Mouse (Mus musculus): Measurements from ENCODE around the gene Emilin1. TPM values are rescaled to one million over a fixed set of nuclear protein-coding genes. Genes with fewer than 3 reads are reported as not detected.
A peak's percentile ranks its signal among the peaks of the same experiment; 100 is the strongest.

Gene Emilin1
- polyA plus RNA-seq, 2 experiments = 18.4 to 21.3 TPM

DNA sequence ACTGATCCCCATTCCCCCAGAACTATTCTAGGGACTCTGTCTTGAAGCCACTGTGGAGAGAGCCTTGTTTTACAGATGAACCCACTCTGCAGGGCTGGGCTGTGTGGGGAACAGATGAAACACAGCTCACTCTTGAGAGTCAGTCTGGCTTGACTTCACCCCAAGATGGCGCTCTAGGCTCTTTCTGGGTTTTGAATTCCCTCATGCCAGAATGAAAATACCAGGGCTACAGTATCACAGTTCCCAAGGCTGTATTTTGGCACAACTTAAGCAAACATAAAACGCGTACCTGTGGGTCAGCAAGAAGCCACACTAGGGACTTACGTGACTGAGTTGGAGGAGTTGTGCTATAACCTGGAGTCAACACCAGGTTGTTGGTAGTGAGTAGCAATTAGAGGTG, 16.9 kb downstream of the Emilin1 start:
- H3K36me3 ChIP-seq (replicated peaks; ENCODE audit: control insufficient read depth, insufficient read depth, low read depth) = no peaks in the 10 kb centered on the region
- no peak overlapping the region for H3K4me3 ChIP-seq (ENCODE audit: insufficient read depth in 1 of 2, low read depth in 2 of 2, low read length in 2 of 2)
- no peak overlapping the region for H3K27ac ChIP-seq
- no peak overlapping the region for H3K9ac ChIP-seq (replicated peaks)
- DNase-seq (ENCODE audit: low read depth in 3 of 3, low spot score in 3 of 3) (no peak), ATAC-seq (ENCODE audit: insufficient read depth) (no peak)
- WGBS (ENCODE audit: insufficient replicate concordance) = 55% methylated on average over 4 of the region's 4 CpGs
- no peaks in the 10 kb centered on the region for H3K27me3 ChIP-seq (ENCODE audit: control insufficient read depth, insufficient read depth, low read length)
- H3K4me1 ChIP-seq (replicated peaks; ENCODE audit: control insufficient read depth in 2 of 2, insufficient read depth in 2 of 2, low read length in 1 of 2) = no peaks in the 10 kb centered on the region
- TF ChIP-seq CTCF (IDR thresholded peaks at IDR 0.05; ENCODE audit: low read depth) (peak; percentile 73), EP300 (IDR thresholded peaks at IDR 0.05; ENCODE audit: low read depth) (no peak)
- H3K4me2 ChIP-seq (ENCODE audit: low read depth) = no peak overlapping the region
- no peaks in the 10 kb centered on the region for H3K9me3 ChIP-seq (ENCODE audit: control insufficient read depth, low read length)

- no peaks in the 10 kb centered on the region for H3K36me3 ChIP-seq (replicated peaks; ENCODE audit: control insufficient read depth, insufficient read depth, low read depth)
- WGBS (ENCODE audit: insufficient replicate concordance) = 77% methylated on average over 6 of the region's 6 CpGs
- DNase-seq (ENCODE audit: low read depth in 3 of 3, low spot score in 3 of 3) = no peak
- no peak overlapping the region for H3K4me2 ChIP-seq (ENCODE audit: low read depth)
- no peaks in the 10 kb centered on the region for H3K4me1 ChIP-seq (replicated peaks; ENCODE audit: control insufficient read depth in 2 of 2, insufficient read depth in 2 of 2, low read length in 1 of 2)
- no peak overlapping the region for H3K27ac ChIP-seq
- no peak for ATAC-seq (ENCODE audit: insufficient read depth)
- TF ChIP-seq EP300 (IDR thresholded peaks at IDR 0.05; ENCODE audit: low read depth) (no peak), CTCF (IDR thresholded peaks at IDR 0.05; ENCODE audit: low read depth) (no peak)
- no peak overlapping the region for H3K9ac ChIP-seq (replicated peaks)
- H3K27me3 ChIP-seq (ENCODE audit: control insufficient read depth, insufficient read depth, low read length) = no peaks in the 10 kb centered on the region
- no peaks in the 10 kb centered on the region for H3K9me3 ChIP-seq (ENCODE audit: control insufficient read depth, low read length)
- H3K4me3 ChIP-seq (ENCODE audit: insufficient read depth in 1 of 2, low read depth in 2 of 2, low read length in 2 of 2) = no peak overlapping the region
These were observed 17.6 kb downstream of the Emilin1 start for GRCm38 (mm10) chr5:30930846-30931245.

- no peak overlapping the region for H3K4me2 ChIP-seq (ENCODE audit: low read depth)
- H3K27ac ChIP-seq = no peak overlapping the region
- no peak for TF ChIP-seq CTCF (IDR thresholded peaks at IDR 0.05; ENCODE audit: low read depth)
- no peak for TF ChIP-seq EP300 (IDR thresholded peaks at IDR 0.05; ENCODE audit: low read depth)
- 70% methylated on average over 4 of the region's 4 CpGs for WGBS (ENCODE audit: insufficient replicate concordance)
- ATAC-seq (ENCODE audit: insufficient read depth) = no peak
- H3K4me3 ChIP-seq (ENCODE audit: insufficient read depth in 1 of 2, low read depth in 2 of 2, low read length in 2 of 2) = no peak overlapping the region
- H3K4me1 ChIP-seq (replicated peaks; ENCODE audit: control insufficient read depth in 2 of 2, insufficient read depth in 2 of 2, low read length in 1 of 2) = no peaks in the 10 kb centered on the region
- H3K27me3 ChIP-seq (ENCODE audit: control insufficient read depth, insufficient read depth, low read length) = no peaks in the 10 kb centered on the region
- DNase-seq (ENCODE audit: low read depth in 3 of 3, low spot score in 3 of 3) = no peak
- no peaks in the 10 kb centered on the region for H3K36me3 ChIP-seq (replicated peaks; ENCODE audit: control insufficient read depth, insufficient read depth, low read depth)
- H3K9me3 ChIP-seq (ENCODE audit: control insufficient read depth, low read length) = no peaks in the 10 kb centered on the region
- H3K9ac ChIP-seq (replicated peaks) = no peak overlapping the region
These were observed 18.2 kb downstream of the Emilin1 start for GRCm38 (mm10) chr5:30931378-30931777.

- H3K36me3 ChIP-seq (replicated peaks; ENCODE audit: control insufficient read depth, insufficient read depth, low read depth) = no peaks in the 10 kb centered on the region
- no peaks in the 10 kb centered on the region for H3K9me3 ChIP-seq (ENCODE audit: control insufficient read depth, low read length)
- TF ChIP-seq CTCF (IDR thresholded peaks at IDR 0.05; ENCODE audit: low read depth) (no peak), EP300 (IDR thresholded peaks at IDR 0.05; ENCODE audit: low read depth) (no peak)
- ATAC-seq (ENCODE audit: insufficient read depth) (no peak), DNase-seq (ENCODE audit: low read depth in 3 of 3, low spot score in 3 of 3) (no peak)
- no peak overlapping the region for H3K27ac ChIP-seq
- H3K4me2 ChIP-seq (ENCODE audit: low read depth) = no peak overlapping the region
- H3K4me1 ChIP-seq (replicated peaks; ENCODE audit: control insufficient read depth in 2 of 2, insufficient read depth in 2 of 2, low read length in 1 of 2) = no peaks in the 10 kb centered on the region
- H3K27me3 ChIP-seq (ENCODE audit: control insufficient read depth, insufficient read depth, low read length) = no peaks in the 10 kb centered on the region
- H3K9ac ChIP-seq (replicated peaks) = no peak overlapping the region
- 56% methylated on average over 5 of the region's 5 CpGs for WGBS (ENCODE audit: insufficient replicate concordance)
- no peak overlapping the region for H3K4me3 ChIP-seq (ENCODE audit: insufficient read depth in 1 of 2, low read depth in 2 of 2, low read length in 2 of 2)
These were observed 20.5 kb downstream of the Emilin1 start for GRCm38 (mm10) chr5:30933705-30934104.

- Histone ChIP-seq H3K4me1 (replicated peaks; ENCODE audit: control insufficient read depth in 2 of 2, insufficient read depth in 2 of 2, low read length in 1 of 2) (no peaks in the 10 kb centered on the region), H3K4me3 (ENCODE audit: insufficient read depth in 1 of 2, low read depth in 2 of 2, low read length in 2 of 2) (no peak overlapping the region), H3K36me3 (replicated peaks; ENCODE audit: control insufficient read depth, insufficient read depth, low read depth) (no peaks in the 10 kb centered on the region), H3K9ac (replicated peaks) (no peak overlapping the region), H3K9me3 (ENCODE audit: control insufficient read depth, low read length) (no peaks in the 10 kb centered on the region), H3K27ac (no peak overlapping the region), H3K27me3 (ENCODE audit: control insufficient read depth, insufficient read depth, low read length) (no peaks in the 10 kb centered on the region), H3K4me2 (ENCODE audit: low read depth) (no peak overlapping the region)
- DNase-seq (ENCODE audit: low read depth in 3 of 3, low spot score in 3 of 3) = no peak
- WGBS (ENCODE audit: insufficient replicate concordance) = 67% methylated on average over 5 of the region's 5 CpGs
- no peak for TF ChIP-seq CTCF (IDR thresholded peaks at IDR 0.05; ENCODE audit: low read depth)
- no peak for TF ChIP-seq EP300 (IDR thresholded peaks at IDR 0.05; ENCODE audit: low read depth)
- no peak for ATAC-seq (ENCODE audit: insufficient read depth)
These were observed 21.7 kb downstream of the Emilin1 start for GRCm38 (mm10) chr5:30934725-30935461.

Data from liver, embryonic 14.5 days (tissue).